Mouse (Mus musculus): ENCODE results near the gene Rwdd4a. TPM values are rescaled to one million over a fixed set of nuclear protein-coding genes. Genes with fewer than 3 reads are reported as not detected.

The Rwdd4a gene
- total RNA-seq, 4 experiments from 2014 or later = 27.7 to 34.8 (median 29.0) TPM

DNA sequence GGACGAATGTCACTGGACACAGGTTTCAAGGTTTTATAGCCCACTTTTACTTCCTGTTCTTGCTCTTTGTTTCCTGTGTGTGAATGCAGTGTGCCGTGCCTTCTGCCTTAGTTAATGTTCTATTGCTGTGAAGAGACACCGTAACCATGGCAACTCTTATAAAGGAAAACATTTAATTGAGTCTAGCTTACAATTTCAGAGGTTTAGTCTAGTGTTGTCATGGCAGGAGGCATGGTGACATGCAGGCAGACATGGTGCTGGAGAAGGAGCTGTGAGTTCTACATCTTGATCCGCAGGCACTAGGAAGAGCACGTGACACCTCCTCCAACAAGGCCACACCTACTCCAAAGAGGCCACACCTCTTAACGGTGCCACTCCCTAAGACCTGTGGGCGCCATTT, 48.0 kb downstream of the Rwdd4a start:
- no peak for DNase-seq (ENCODE audit: low spot score in 2 of 2)

DNA sequence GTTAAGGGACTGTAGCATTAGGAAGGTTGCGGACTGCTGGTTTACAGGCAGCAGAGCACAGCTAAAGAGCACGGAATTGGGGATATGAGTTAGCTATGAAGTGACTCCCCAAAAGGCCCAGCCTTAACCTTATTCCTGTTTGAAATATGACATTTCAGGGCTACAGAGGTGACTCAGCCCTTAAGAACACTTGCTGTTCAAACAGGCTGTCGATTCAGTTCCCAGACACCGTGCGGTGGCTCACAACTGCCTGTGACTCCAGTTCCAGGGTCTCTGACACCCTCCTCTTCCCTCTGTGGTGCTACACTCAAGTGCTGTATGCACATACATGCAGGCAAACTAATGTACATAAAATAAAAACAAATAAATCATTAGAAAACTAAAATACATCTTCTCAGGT, 55.2 kb downstream of the Rwdd4a start:
- no peak for DNase-seq (ENCODE audit: low spot score in 2 of 2)

DNA sequence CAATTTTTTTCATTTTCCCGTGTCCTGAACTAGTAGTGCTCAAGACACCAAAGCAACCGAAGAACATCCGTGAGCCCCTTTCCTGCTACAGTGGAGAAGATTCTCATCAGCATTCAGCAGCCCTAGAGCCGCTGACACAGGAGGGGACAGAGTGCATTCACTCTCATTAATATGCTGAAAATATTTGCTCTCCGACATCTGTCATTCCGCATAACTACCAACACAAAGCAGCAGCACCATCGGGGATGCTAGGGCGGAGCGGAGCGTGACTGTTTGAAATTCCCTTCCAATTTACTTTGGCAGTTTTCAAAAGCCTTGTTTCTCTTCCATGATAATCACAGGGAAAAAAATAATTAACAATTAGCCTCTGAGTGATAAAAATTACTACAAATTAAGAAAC, 56.9 kb downstream of the Rwdd4a start:
- DNase-seq (ENCODE audit: low spot score in 2 of 2) = no peak

DNA sequence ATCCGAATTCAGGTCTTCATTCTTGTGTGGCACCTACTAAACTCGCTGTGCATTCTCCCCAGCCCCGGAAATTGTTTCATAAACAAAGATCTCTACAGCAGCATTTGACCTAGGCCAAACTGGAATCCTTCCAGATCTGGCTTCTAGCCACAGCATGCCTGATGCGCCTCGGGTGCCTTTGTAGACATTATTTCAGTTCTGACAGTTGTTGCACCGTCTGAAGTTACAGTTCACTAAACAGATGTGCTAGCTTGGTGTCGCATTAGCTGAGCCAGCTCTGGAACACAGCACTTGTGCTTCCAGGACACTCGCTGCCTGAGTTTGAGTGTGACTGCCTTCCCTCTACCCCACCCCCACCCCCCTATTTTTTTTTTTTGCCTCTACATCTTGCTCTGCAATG, 67.2 kb downstream of the Rwdd4a start:
- no peak for DNase-seq (ENCODE audit: low spot score in 2 of 2)

Small RNA genes lying within 50 kb of the gene (microRNA-seq; reads per million reads assigned to microRNA genes)
- not detected for gene Gm27409

Other genes starting within 250 kb of the Rwdd4a start
- gene Stox2, start 87.3 kb upstream of the Rwdd4a start, total RNA-seq (2022) = 1 to 10 TPM; 5.0 to 6.0 (median 5.8) TPM
- gene Trappc11, start 194 bp upstream of the Rwdd4a start, total RNA-seq (2022) = 10 to 100 TPM; 19.7 to 21.9 (median 21.5) TPM
- 10 to 100 TPM; 13.8 to 19.0 (median 17.7) TPM for gene Ing2, start 141.9 kb downstream of the Rwdd4a start, total RNA-seq (2022)
- gene Cdkn2aip, start 180.3 kb downstream of the Rwdd4a start, total RNA-seq (2022) = 1 to 10 TPM; 5.0 to 5.9 (median 5.1) TPM